Mouse (Mus musculus): Measurements from ENCODE around the gene Gm4131.
A peak's percentile ranks its signal among the peaks of the same experiment; 100 is the strongest.

Gm4131 gene

DNA sequence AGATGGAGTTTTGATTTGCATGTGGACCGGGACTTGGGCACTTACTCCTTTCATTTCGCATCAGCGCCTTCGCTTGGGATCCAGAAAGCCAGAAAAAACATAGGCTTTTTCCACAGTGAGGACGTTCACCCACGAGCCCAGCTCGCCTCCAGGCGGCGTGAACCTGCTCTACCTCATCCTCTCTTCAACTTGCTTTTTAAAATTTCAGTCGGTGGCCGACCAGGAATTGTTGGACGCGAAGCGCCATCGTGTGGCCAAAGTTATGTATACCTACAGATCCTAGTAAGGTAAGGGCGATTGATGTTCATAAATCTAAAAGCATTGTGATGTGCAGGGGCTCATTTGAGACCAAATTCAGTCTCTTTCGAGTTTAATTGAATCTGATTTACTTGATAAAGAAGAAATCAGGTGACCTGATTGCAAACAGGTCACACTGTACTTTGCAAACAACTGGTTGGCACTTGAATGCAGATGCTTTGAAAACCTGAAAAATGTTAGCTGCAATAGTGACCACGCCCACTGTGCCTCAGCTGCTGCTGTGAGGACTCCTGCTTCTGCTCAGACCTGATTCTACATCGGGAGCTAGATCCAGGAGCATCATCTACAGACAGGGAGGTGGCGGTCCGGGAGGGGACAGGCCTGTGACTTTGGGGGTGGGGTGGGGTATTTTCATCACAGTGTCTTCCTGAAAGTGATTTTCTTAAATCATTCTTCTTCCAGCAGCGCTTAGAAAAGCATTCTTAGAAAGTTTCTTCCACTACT is 109.1 kb downstream of the Gm4131 start:
- DNase-seq (ENCODE audit: low read depth, low spot score): peak; percentile 76

DNA sequence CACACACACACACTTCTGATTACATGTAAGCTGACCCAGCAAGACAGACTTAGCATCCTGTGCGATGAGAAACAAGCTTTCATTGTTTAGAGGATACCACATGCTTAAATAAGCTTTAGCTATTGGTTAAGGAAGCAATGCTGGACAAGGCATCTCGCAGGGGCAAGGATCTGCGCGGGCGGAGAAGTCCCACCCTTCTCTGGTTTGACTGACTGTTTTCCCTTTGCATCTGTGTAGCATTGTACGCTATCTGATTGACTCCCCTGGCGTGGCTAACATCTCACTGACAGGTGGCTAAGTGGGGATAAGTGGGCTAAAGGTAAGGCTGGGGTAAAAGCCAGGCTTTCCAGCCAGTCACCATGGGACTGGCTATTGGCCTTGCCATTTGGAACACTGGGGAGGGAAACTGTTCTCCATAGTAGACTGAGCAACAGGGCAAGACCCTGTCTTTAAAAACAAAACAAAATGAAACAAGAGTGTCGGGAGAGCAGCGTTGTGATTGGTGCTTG is 110.4 kb downstream of the Gm4131 start, which contains the start of gene Gucy1b2:
Gene Gucy1b2 (minus strand): TSS at position 51 of the 509 bp plus-strand sequence.
- DNase-seq (ENCODE audit: low read depth, low spot score): no peak

DNA sequence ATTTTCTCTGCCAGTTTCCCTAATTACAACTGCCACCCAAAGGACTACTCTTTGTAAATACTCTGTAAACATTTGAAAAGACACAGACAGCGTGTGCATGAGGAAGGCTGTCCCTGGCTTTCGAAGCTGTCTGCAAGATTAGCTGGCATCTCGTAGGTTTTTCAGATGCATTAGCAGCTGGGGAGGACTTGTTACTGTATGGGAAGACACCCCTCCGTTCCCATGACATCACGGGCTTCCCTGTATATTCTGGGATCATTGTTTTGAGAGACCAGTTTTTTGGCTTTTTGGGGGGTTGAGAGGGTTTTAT is 111.2 kb downstream of the Gm4131 start:
- DNase-seq (ENCODE audit: low read depth, low spot score): no peak

DNA sequence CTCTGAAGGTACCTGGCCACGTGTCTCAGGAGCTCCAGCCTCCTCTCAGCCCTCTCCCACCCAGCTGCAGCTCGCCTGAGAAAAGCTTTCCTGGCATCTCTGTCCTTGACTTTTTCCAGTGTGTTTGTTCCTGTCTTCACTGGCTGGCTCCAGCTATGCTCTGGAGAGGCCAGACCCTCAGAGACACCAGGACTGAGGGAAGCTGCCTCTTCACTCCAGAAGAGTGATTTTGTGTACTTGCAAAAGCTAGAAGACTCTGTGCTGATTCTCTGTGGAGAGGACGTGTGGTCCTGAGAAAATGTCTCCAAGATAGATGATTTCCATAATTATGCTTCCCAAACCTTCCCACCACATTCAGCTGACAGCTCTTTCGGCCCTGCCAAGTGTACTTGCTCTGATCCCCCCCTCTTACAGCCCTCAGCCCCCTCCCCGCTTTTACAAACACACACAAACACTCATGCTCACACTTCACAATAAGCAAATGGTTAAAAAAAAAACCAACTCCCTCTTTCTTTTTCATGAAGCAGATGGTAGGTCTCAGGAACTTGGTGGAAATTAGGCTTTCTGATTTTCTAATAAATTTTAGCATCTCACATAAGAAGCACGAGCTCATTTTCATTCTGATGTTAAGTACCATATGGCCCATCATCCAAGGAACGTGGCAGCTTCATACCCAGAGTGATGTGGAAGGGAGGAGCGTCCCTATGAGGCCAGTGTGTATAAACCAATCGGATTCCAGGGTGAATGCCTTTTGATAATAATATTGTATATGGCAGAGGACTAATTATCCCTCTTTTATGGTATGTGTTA is 111.8 kb downstream of the Gm4131 start:
- DNase-seq (ENCODE audit: low read depth, low spot score): no peak

DNA sequence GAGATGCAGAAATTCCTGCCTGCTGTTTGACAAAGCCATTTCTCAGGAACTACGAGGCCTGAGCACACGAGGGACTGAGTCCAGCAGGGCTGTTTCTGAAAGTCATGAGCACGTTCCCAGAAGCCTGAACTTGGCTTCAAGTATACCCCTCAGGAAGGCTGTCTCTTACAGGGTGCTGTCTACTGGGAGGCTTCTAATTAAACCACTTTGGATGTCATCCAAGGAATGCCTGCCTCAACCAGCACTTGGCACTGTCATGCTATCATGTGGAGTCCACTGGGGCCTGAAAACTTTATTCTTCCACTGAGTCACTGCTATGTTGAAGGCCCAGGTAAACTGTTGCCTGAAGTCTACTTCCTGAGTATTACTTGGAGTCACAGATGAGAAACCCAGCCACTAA is 112.6 kb downstream of the Gm4131 start:
- DNase-seq (ENCODE audit: low read depth, low spot score): no peak

DNA sequence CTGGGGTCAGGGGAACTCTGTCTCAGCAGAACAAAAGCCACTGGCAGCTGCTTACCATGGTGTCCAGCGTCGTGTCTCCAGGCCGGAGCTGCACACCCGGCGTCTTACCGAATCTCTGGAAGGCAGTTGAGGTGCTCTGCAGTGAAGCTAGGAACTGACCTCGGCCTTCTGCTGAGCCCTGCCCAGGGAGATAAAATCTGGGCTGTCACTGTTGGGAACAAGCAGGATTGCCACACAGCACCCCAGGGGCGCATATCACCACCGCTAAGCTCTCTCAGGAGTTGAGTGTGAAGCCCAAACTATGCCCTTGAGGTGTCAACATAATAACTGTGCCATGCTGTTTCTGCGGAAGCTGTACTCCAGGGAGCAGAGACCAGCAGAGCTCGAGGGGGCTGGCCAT is 113.4 kb downstream of the Gm4131 start:
- DNase-seq (ENCODE audit: low read depth, low spot score): no peak

DNA sequence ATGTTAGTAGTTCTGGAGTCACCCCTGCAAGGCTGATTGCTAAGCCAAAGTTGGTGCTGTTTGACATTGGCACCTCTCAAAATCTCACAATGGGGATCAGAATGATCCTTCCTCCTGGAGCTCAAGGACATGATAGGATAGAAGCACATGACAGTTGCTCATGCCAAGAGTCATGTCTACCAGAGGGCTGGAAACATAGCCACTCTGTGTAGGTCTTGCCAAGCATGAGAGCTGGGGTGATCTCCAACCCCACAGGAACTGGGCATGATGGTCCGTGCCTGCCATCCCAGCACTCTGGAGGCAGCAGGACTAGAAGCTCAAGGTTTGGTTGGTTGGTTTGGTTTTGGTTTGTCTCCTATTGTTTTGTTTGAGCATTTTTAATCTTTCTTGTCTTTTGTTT is 116.0 kb downstream of the Gm4131 start:
- DNase-seq (ENCODE audit: low read depth, low spot score): no peak

DNA sequence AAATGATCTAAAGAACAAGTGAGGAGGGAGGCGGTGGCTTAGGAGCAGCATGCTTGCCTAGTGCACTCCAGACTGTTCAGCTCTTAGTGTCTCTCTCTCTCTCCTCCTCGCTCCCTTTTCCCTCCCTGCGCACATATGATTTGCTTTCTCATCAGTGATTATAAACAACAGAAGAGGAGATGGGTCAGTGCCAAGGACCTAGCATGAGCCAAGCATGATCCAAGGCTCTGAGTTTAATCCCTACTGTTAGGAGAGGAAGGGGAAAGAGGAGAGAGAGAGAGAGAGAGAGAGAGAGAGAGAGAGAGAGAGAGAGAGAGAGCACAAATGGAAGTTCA is 119.5 kb downstream of the Gm4131 start:
- no peak for DNase-seq (ENCODE audit: low read depth, low spot score)

DNA sequence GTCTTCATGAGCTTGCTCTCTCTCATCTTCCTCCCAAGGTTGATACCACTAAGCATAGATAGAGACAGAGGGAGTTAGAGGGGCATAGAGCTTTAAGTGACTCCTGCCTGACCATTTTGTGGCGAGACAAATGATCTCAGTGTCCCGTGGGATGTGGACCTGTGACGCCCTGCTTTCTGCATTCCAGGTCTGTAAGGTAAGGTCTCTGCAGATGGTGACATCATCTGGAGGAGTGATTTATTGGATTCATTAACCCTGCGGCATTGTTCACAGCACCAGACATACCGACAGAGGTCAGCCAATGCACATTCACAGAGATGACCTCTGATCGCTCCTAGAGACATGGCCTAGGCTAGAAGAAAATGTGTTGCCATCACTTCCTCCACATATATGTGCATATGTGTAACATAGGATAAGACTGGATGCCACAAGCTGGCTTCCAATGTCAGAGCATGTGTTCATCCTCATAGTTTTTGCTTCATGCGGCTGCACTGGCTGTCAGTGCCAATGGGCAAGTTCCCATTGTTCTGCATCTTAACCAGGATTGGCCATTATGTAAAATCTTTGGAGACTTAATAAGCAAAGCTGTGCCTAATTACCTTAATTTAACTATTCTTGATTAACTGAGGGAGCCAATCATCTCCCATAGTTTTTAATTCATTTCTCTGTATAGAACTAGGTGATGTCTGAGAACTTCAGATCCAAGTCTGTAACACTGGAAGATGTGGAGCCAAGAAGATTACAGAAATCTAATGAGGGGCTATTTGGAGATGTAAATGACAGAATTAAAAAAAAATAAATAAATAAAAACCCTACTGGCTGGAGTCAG is 120.1 kb downstream of the Gm4131 start:
- DNase-seq (ENCODE audit: low read depth, low spot score): no peak

DNA sequence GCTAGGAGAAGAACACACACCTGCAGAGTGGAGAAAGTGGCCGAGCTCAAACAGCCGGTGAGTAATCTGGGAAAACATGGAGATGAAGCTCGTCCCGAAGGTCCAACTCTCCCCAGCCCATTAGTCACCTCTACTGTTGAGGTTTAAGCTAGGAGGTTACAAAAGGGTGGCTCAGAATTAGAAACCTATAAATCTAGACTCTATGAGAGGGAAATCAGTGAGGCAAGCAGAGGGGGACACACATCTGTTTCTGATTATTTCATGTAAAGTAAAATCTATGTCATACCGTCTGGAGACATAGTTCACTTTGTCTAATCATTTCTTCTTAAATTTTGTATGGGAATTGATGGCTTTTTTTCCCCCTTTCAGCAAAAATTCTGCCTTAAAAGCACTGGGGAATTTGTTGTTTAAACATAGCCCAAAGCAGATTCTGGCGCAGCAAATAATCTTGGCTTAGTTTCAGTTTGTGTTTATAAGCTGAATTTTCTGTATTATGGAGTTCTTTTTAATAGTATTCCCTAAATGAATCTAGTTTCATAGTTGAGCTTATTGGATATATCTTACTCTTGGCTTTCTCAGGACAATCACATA is 122.8 kb downstream of the Gm4131 start:
- no peak for DNase-seq (ENCODE audit: low read depth, low spot score)

DNA sequence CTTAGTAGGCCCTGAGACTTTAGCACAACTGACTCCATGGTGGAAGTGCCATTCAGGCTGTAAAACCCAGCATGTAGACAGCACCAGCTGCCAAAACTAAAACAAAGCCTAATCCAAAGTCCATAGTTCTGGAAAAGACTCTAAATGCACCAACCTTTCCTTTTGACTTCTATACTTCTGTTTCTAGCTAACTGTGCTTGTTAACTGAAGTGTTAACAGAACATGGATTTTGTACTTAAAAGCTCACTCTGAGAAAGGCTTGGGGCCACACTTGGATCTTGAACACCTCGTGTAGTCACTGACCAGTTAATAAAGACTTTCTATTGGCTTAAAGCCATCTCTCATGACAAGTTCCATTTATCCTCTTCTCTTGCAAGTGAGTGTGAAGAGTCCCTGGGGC is 123.8 kb downstream of the Gm4131 start:
- no peak for DNase-seq (ENCODE audit: low read depth, low spot score)

DNA sequence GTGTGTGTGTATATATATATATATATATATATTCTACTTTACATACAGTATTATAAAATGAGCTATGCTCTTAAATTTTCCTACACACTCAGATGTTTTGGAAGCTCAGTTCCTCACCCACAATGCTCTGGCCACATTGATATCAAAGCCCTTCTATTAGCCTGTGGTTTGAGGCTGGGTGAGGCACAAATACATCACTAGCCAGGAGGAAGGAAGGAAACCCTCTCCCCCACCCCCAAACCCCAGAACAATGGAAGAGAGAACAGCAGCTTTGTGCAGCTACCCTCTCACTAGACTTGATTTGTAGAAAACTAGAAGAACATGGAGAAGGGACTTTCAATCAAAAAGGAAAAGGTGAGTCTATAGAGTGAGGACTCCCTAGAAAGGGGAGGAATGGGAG is 126.7 kb downstream of the Gm4131 start:
- no peak for DNase-seq (ENCODE audit: low read depth, low spot score)

DNA sequence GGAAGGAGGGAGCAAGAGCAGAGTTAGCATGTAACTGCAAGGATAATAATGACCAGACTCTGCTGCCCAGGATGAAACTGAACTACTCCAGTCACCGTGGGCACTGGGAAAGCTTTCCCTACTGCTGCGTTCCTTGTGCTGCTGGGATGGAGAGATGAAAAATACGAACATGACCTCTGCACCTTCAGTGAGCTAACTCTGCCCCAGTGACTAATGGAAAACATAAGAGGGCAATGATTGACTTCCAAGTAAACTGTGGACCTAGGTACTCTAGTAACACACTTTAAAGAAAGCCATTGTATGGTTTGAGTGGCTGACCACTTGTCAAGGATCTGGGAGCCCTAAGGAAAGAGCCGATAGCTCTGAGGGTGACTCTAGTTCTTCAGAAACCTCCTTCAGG is 128.5 kb downstream of the Gm4131 start:
- no peak for DNase-seq (ENCODE audit: low read depth, low spot score)

DNA sequence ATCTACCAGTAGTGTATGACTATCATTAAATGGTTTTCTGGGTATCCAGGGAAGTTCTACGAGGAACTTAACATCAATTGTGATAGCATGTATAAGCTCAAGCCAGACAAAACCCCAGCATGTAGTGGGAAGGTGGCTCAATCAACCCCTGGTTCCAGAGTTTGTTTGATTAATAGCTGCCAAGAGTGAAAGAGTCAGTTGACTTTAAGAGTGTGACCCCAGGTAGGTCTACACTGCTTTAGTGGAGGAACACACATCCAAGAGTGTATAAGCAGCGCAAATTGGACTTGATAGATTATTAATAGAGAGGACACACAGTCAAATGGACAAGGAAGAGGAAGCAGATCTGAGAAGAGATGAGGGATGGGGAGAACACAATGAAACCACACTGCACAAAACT is 128.9 kb downstream of the Gm4131 start:
- DNase-seq (ENCODE audit: low read depth, low spot score): no peak

DNA sequence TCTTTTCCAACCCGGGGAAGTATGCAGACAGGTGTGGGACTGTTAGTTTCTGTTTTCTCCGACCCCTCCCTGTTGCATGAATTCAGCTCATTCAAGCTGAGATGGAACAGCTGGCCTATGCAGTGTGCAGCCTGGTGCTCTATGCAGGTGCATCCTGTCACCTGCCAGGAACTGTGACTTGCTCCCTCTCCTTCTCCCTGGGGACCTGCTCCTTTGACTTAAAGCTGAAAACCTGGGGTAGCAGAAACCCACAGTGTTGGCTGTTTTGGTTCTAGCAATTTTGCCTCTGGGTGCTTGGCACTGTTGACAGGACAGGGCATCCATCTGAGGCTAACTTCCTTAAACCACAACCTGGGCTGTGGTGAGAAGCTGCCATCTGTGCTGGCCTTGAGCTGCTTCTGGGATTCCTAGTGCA is 141.4 kb downstream of the Gm4131 start:
- no peak for DNase-seq (ENCODE audit: low read depth, low spot score)

DNA sequence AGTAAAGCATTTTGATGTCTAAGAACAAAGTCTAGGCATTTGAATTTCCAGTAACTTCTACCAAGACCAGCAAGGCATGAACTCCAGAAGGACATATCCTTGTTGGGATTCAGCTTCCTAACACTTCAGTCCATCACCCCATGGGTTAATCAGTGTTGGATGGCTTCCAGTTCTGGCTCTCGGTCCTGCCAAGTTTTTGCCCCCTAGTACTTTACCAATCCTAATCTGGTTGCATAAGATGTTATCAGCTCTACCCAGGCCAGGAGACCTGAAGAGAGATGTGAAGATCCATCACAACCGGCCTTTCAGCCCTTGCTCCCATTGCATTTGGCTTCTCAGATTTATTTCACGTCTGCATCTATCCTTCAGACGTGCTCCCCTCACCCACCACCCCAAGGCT is 144.5 kb downstream of the Gm4131 start:
- DNase-seq (ENCODE audit: low read depth, low spot score): no peak

DNA sequence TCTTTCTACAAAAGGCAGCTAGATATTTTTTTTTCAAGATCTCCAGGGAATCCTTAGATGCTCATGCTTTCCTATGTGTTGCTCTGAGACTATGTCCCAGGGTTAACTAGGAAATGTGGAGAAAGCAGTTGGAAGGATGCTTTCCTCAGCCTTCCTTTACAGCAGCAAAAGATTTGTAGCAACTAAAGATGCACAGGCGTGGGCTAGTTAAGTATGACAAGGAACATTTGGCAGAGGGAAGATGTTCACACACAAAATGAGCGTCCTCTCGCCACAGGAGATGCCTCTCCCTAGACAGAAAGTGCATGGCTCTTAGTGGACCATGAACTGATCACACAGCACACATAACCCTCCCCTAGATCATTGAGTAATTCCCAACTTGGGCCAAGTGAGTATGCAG is 149.2 kb downstream of the Gm4131 start:
- no peak for DNase-seq (ENCODE audit: low read depth, low spot score)

DNA sequence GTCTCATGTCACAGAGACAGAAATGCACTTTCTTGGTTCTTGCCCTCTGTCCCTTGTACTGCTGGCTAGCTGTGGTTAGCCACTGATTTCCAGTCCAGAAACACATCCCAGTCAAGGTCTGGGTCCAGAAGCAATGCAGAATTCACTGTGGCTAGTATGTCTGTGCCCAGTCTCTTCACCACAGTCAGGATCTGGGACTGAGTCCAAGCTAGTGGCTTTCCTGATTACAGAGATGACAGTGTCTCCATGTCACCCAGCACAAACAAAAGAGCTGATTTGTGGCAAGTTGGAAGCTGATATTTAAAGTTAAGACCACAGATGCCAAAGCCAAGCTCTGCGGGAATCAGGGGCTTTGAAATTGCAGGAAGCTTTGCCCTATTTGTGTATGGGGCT is 150.0 kb downstream of the Gm4131 start:
- no peak for DNase-seq (ENCODE audit: low read depth, low spot score)

DNA sequence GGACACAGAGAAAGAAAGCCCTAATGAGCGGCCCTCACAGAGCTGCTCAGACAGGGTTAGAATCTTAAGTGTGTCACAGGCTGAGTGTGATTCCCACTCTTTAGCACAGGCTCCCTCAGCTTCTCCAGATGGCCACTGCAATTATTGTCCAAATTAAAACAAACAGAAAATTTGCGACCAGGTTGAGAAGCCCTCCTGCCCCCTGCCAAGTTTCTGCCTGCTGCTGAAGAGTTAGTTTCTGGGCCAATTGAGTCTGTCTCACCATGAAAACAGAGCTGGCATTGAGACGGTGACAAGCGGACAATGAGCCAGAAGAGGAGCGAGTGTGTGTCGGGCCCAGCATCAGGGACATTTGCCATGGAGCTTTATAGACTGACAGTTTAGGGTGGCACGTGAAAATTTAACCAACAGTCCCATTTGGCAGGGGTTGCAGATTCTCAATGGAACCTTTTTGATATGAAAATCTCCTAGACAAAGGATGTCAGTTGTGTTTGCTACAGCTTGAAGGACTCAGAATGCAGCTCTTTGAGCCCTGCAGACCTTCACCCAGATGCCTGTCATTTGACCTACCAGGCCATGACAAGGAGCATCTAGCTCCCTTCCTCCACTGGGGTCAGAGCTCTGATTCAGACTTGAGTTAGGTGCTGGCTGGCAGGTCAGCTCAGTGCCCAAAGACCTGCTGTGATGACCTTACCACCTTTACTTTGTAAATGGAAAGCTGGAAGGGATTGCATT is 150.5 kb downstream of the Gm4131 start:
- DNase-seq (ENCODE audit: low read depth, low spot score): no peak
